20 mouse cellular contexts compared by ENCODE assay signal in the genomic region with DNA sequence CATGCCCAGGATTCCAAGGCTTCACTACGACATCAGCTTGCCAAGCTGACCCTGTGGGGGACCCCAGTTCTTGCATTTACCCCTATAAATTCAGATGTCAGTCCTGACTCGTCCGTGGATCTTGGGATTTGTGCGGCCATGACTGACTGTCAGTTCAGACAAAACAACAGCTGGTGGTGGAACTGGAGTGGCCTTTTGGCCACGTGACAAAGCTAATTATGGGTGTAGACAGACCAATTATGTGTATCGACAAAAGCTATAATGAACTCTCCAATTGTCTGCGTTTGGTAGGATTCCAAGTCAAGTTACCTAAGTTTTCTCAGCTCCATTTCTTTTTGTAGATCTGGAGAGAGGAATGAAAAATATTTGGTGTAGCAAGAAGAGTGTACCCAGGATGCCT.
"Had no signal": no experiment of that assay in that cellular context is flagged by ENCODE, and none has a peak within 500 bp of the region (broad histone marks: within the 10 kb centered on the region; RNA-seq: fewer than 3 reads in every experiment).

No protein-coding gene starts in this region.

- ATAC-seq: liver, postnatal 0 days; lung, postnatal 0 days; midbrain, embryonic 15.5 days had no signal

- H3K27ac ChIP-seq: limb, embryonic 12.5 days; limb, embryonic 15.5 days; liver, embryonic 14.5 days; macrophage; midbrain, embryonic 12.5 days; midbrain, embryonic 15.5 days; neural tube, embryonic 13.5 days; stomach, embryonic 15.5 days had no signal

- H3K27me3 ChIP-seq: limb, embryonic 12.5 days; limb, embryonic 15.5 days; midbrain, embryonic 12.5 days; midbrain, embryonic 15.5 days; neural tube, embryonic 13.5 days; stomach, embryonic 15.5 days had no signal

- H3K4me2 ChIP-seq: limb, embryonic 12.5 days; limb, embryonic 15.5 days; liver, embryonic 11.5 days; lung, embryonic 14.5 days; midbrain, embryonic 12.5 days; midbrain, embryonic 15.5 days; neural tube, embryonic 13.5 days; stomach, embryonic 15.5 days had no signal

- H3K4me3 ChIP-seq: limb, embryonic 12.5 days; limb, embryonic 15.5 days; midbrain, embryonic 12.5 days; midbrain, embryonic 15.5 days; neural tube, embryonic 13.5 days; stomach, embryonic 15.5 days had no signal

- DNase-seq: kidney, adult 9 months; kidney, postnatal 14 days; kidney, postnatal 4 days; left cerebral cortex, postnatal 4 days; liver, postnatal 0 days; lung, embryonic 14.5 days; right cerebral cortex, adult 18-20 months; right cerebral cortex, postnatal 14 days; right cerebral cortex, postnatal 4 days; thymus, postnatal 36 days had no signal

- H3K9ac ChIP-seq: limb, embryonic 12.5 days; limb, embryonic 15.5 days; liver, embryonic 14.5 days; liver, postnatal 0 days; lung, embryonic 14.5 days; midbrain, embryonic 12.5 days; midbrain, embryonic 15.5 days; neural tube, embryonic 13.5 days; stomach, embryonic 15.5 days had no signal

- H3K36me3 ChIP-seq: limb, embryonic 12.5 days; limb, embryonic 15.5 days; midbrain, embryonic 12.5 days; midbrain, embryonic 15.5 days; neural tube, embryonic 13.5 days; stomach, embryonic 15.5 days had no signal

- H3K9me3 ChIP-seq: limb, embryonic 12.5 days; limb, embryonic 15.5 days; midbrain, embryonic 12.5 days; midbrain, embryonic 15.5 days; neural tube, embryonic 13.5 days; stomach, embryonic 15.5 days had no signal
